Mouse (Mus musculus) gastrocnemius, adult 18-20 months (tissue): ENCODE results near the gene Map2k6. TPM values are rescaled to one million over a fixed set of nuclear protein-coding genes. Genes with fewer than 3 reads are reported as not detected.
A peak's percentile ranks its signal among the peaks of the same experiment; 100 is the strongest.

Source experiments
- DNase-seq: peaks from one replicate; pipeline ENCODE4 v3.0.0; 2021; ENCODE audit warnings: low spot score
- total RNA-seq, 2 experiments: library from RNA; stranded (reverse); gene quantifications; 2 replicates each; pipeline ENCODE4 v1.2.3; 2021

The Map2k6 gene
- total RNA-seq, 2 experiments from 2014 or later: 39.2 to 49.0 TPM

- peak; percentile 65 for DNase-seq
Measured at GRCm38 (mm10) chr11:110483165-110483564, 84.2 kb downstream of the Map2k6 start.

GRCm38 (mm10) chr11:110484426-110484825, 85.5 kb downstream of the Map2k6 start:
- no peak for DNase-seq

GRCm38 (mm10) chr11:110485081-110485480, 86.2 kb downstream of the Map2k6 start:
- no peak for DNase-seq

- no peak for DNase-seq
Measured at GRCm38 (mm10) chr11:110487796-110488195, 88.9 kb downstream of the Map2k6 start.

- DNase-seq: peak; percentile 65
Measured at GRCm38 (mm10) chr11:110488301-110488700, 89.4 kb downstream of the Map2k6 start.

- DNase-seq: no peak
Measured at GRCm38 (mm10) chr11:110495323-110496060, 96.6 kb downstream of the Map2k6 start.

- peak; percentile 71 for DNase-seq
Measured at GRCm38 (mm10) chr11:110496061-110496446, 97.1 kb downstream of the Map2k6 start.

- no peak for DNase-seq
Measured at GRCm38 (mm10) chr11:110497743-110498142, 98.8 kb downstream of the Map2k6 start.

- peak; percentile 67 for DNase-seq
Measured at GRCm38 (mm10) chr11:110498651-110499213, 99.8 kb downstream of the Map2k6 start.

- no peak for DNase-seq
Measured at GRCm38 (mm10) chr11:110502937-110503670, 104.2 kb downstream of the Map2k6 start.

GRCm38 (mm10) chr11:110511466-110511865, 112.5 kb downstream of the Map2k6 start:
- no peak for DNase-seq

GRCm38 (mm10) chr11:110518648-110519047, 119.7 kb downstream of the Map2k6 start:
- no peak for DNase-seq

- DNase-seq: no peak
Measured at GRCm38 (mm10) chr11:110522906-110523305, 124.0 kb downstream of the Map2k6 start.

GRCm38 (mm10) chr11:110526156-110526555, 127.2 kb downstream of the Map2k6 start:
- no peak for DNase-seq

GRCm38 (mm10) chr11:110531087-110531486, 132.2 kb downstream of the Map2k6 start:
- no peak for DNase-seq

GRCm38 (mm10) chr11:110534856-110535255, 135.9 kb downstream of the Map2k6 start:
- no peak for DNase-seq

- DNase-seq: no peak
Measured at GRCm38 (mm10) chr11:110536533-110536932, 137.6 kb downstream of the Map2k6 start.

GRCm38 (mm10) chr11:110537602-110538001, 138.7 kb downstream of the Map2k6 start:
- DNase-seq: peak; percentile 79

GRCm38 (mm10) chr11:110538206-110538605, 139.3 kb downstream of the Map2k6 start:
- DNase-seq: no peak

GRCm38 (mm10) chr11:110541933-110542332, 143.0 kb downstream of the Map2k6 start:
- DNase-seq: no peak

- DNase-seq: no peak
Measured at GRCm38 (mm10) chr11:110544419-110545210, 145.7 kb downstream of the Map2k6 start.

- DNase-seq: no peak
Measured at GRCm38 (mm10) chr11:110545416-110545815, 146.5 kb downstream of the Map2k6 start.
